41 mouse cellular contexts compared by ENCODE assay signal in genomic region chr6:115593252-115593651, GRCm38 (mm10). TPM values are rescaled to one million over a fixed set of nuclear protein-coding genes. Genes with fewer than 3 reads are reported as not detected.
"Had no signal": no experiment of that assay in that cellular context is flagged by ENCODE, and none has a peak within 500 bp of the region (broad histone marks: within the 10 kb centered on the region; RNA-seq: fewer than 3 reads in every experiment).

No protein-coding gene starts in this region.

- ATAC-seq: lung, postnatal 0 days; midbrain, embryonic 13.5 days; midbrain, embryonic 15.5 days; midbrain, embryonic 16.5 days had no signal

- H3K36me3 ChIP-seq: limb, embryonic 10.5 days; limb, embryonic 12.5 days; limb, embryonic 13.5 days; limb, embryonic 15.5 days; liver, embryonic 12.5 days; liver, embryonic 13.5 days; liver, embryonic 15.5 days; lung, embryonic 15.5 days; midbrain, embryonic 10.5 days; midbrain, embryonic 12.5 days; midbrain, embryonic 13.5 days; midbrain, embryonic 15.5 days; neural tube, embryonic 12.5 days had no signal

- H3K27ac ChIP-seq: limb, embryonic 10.5 days; limb, embryonic 12.5 days; limb, embryonic 13.5 days; limb, embryonic 15.5 days; liver, embryonic 12.5 days; liver, embryonic 13.5 days; liver, embryonic 14.5 days; liver, embryonic 15.5 days; lung, embryonic 15.5 days; macrophage; midbrain, embryonic 10.5 days; midbrain, embryonic 12.5 days; midbrain, embryonic 13.5 days; midbrain, embryonic 15.5 days; neural tube, embryonic 12.5 days had no signal

- H3K9ac ChIP-seq: limb, embryonic 12.5 days; limb, embryonic 13.5 days; limb, embryonic 15.5 days; liver, embryonic 12.5 days; liver, embryonic 13.5 days; liver, embryonic 14.5 days; liver, embryonic 15.5 days; lung, embryonic 14.5 days; lung, embryonic 15.5 days; midbrain, embryonic 12.5 days; midbrain, embryonic 13.5 days; midbrain, embryonic 15.5 days; neural tube, embryonic 12.5 days had no signal

- H3K9me3 ChIP-seq: limb, embryonic 10.5 days; limb, embryonic 12.5 days; limb, embryonic 13.5 days; limb, embryonic 15.5 days; liver, embryonic 12.5 days; liver, embryonic 13.5 days; liver, embryonic 15.5 days; lung, embryonic 15.5 days; megakaryocyte, embryonic 14.5 days; midbrain, embryonic 10.5 days; midbrain, embryonic 12.5 days; midbrain, embryonic 13.5 days; midbrain, embryonic 15.5 days; neural tube, embryonic 12.5 days had no signal

- H3K4me2 ChIP-seq: limb, embryonic 12.5 days; limb, embryonic 13.5 days; limb, embryonic 15.5 days; lung, embryonic 15.5 days; midbrain, embryonic 11.5 days; midbrain, embryonic 12.5 days; midbrain, embryonic 13.5 days; midbrain, embryonic 15.5 days; neural tube, embryonic 12.5 days had no signal

- DNase-seq: left cerebral cortex, postnatal 4 days; liver; liver, embryonic 13.5 days; liver, postnatal 0 days; lung, adult 18-20 months; lung, adult 2 months; lung, embryonic 14.5 days; lung, postnatal 10 days; lung, postnatal 14 days; lung, postnatal 36 days; lung, postnatal 4 days; midbrain, embryonic 14.5 days had no signal

- H3K4me1 ChIP-seq: limb, embryonic 12.5 days; limb, embryonic 13.5 days; liver, embryonic 12.5 days; lung, embryonic 15.5 days; midbrain, embryonic 10.5 days; midbrain, embryonic 12.5 days; midbrain, embryonic 13.5 days; midbrain, embryonic 15.5 days; neural tube, embryonic 12.5 days had no signal

- H3K27me3 ChIP-seq: limb, embryonic 12.5 days; limb, embryonic 13.5 days; limb, embryonic 15.5 days; liver, embryonic 12.5 days; liver, embryonic 13.5 days; liver, embryonic 15.5 days; lung, embryonic 15.5 days; midbrain, embryonic 12.5 days; midbrain, embryonic 13.5 days; midbrain, embryonic 15.5 days; neural tube, embryonic 12.5 days had no signal

- H3K4me3 ChIP-seq: limb, embryonic 10.5 days; limb, embryonic 12.5 days; limb, embryonic 13.5 days; limb, embryonic 15.5 days; liver, embryonic 12.5 days; liver, embryonic 13.5 days; liver, embryonic 15.5 days; lung, embryonic 15.5 days; megakaryocyte, embryonic 14.5 days; midbrain, embryonic 10.5 days; midbrain, embryonic 12.5 days; midbrain, embryonic 13.5 days; midbrain, embryonic 15.5 days; myocyte; neural tube, embryonic 12.5 days had no signal

RNA-seq across cellular contexts. Expression of gene Mkrn2os, which starts 0.9 kb away (rescaled TPM):
- total RNA-seq: left cerebral cortex, postnatal 10 days; left cerebral cortex, postnatal 14 days; left cerebral cortex, postnatal 25 days; left cerebral cortex, postnatal 36 days; left cerebral cortex, postnatal 4 days; megakaryocyte progenitor cell, adult 5-6 weeks; megakaryocyte, adult 5-6 weeks; megakaryocyte-erythroid progenitor cell, adult 5-6 weeks; midbrain, postnatal 0 days; monocyte, adult 5-6 weeks had no signal
- polyA plus RNA-seq: limb, embryonic 11.5 days; lung, adult 2 months; macrophage had no signal
